Mouse (Mus musculus): ENCODE data around the gene Syn3.
"Not testable (repeated sequence)": the region's sequence is repeated elsewhere in the genome, so short reads cannot be mapped to it uniquely, and the experiment has no call there.

Syn3 gene

DNA sequence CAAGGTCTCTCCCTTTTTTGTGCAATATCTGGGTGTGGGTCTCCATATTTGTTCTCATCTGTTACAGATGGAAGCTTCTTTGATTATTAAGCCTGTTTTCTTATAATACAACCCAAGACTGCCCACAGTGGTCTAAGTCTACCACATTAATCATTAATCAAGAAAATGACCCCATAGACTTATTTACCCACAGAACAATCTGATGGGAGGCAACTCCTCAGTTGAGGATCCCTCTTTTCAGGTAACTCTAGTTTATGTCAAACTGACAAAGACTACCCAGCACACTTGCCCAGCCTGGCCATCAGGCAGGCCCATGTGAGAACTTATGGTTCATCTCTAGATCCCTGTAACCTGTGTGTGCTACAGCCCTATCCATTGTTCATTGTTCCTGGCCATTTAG lies 345.5 kb downstream of the Syn3 start:
- no peak for DNase-seq (ENCODE audit: low spot score in 2 of 2)

- no peak for DNase-seq (ENCODE audit: low spot score in 2 of 2)
Measured at GRCm38 (mm10) chr10:86151357-86151756, 347.3 kb downstream of the Syn3 start.

DNA sequence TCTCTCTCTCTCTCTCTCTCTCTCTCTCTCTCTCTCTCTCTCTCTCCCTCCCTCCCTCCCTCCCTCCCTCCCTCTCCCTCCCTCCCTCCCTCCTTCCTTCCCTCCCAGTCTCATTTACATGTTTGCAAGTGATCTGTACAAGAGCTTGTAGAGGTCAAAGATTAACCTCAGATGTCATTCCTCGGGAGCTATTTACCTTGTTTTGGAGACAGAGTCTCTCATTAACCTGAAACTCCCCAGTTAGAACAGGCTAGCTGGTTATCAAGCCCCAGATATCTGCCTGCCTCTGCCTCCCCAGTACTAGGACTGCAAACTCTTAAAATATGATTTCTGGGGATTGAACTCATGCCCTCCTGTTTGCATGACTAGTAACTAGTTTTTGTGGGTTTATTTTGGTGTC lies 348.6 kb downstream of the Syn3 start:
- no peak for DNase-seq (ENCODE audit: low spot score in 2 of 2)

DNA sequence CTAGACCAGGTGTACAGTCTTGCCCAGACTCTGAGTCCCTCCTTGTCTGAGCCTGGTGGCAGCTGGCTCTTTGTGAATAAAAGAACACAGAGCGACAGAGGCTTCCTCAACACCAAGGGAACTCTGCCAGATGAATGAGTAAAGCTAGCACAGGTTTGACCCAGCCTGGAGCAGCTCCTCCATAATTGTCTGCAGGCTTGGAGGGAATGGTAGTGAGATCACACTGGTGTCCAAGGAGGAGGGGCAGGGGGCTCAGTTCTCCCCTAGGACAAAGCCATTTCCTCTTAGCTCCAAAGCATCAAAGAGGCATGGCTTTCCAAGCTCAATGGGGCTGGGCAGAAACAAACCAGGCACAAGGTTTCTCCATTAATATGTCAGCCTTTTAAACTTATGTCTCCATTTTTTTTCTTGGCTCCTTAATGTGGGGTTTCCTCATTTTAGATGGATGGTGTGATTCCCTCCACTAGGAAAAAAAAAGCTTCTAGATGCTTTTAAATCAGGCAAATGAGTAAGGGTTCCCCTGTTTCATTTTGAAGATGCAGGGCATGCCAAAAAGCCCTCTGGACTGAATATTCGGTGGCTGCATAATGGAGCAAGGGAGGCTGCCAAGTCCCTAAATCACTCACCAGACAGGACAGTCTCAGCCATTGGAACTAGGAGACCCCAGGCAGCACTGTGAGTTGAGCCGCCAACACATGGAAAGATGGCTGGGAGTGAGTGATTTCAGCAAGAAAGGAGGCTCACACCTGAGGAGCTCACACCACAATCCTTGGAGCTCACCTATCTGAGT lies 349.5 kb downstream of the Syn3 start:
- DNase-seq (ENCODE audit: low spot score in 2 of 2): no peak

GRCm38 (mm10) chr10:86139061-86139681 lies 359.5 kb downstream of the Syn3 start:
- no peak for DNase-seq (ENCODE audit: low spot score in 2 of 2)

DNA sequence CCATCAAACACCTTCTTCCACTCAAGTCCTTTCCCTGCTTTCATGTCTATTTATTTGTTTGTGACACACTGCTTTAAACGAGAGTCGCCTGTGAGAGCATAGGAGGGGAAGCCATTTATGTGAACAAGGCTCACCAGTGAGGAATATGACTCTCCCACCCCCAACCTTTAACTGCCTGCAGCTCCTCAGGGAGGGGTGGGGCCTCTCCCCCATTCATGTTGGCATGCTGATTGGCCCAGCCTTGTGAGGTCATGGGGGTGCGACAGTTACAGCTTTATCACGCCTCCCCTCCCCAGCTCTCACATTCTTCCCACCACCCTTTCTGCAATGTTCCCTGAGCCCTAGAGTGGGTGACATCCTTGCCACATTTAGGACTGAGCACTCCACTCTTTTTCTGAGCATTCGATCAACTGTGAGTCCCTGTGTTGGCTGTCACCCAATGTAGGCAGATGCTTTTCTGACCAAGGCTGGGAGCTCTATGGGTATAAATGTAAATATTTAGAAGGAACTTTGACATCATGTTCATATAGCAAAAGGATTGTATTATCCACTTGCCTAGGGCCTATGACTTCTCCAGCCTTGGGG lies 361.0 kb downstream of the Syn3 start:
- no peak for DNase-seq (ENCODE audit: low spot score in 2 of 2)

DNA sequence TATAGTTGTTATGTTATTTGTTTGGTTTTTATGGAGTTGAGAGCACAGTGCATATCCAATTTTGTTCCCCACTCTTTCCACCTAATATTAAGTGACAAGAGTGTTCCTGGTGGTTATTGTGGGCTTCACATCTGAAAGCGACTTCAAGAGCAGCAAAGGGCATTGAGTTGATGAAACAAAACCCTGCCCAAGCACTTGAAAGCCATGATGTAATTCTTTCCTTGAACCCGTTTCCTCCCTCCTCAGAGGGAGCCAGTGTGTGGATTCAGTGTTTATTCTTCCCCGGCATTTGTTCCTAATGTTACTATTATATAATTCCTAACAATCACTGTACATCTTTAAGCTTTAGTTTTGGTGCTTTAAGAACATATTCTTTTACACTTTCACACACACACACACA lies 361.6 kb downstream of the Syn3 start:
- no peak for DNase-seq (ENCODE audit: low spot score in 2 of 2)

GRCm38 (mm10) chr10:86136249-86136648 lies 362.4 kb downstream of the Syn3 start:
- DNase-seq (ENCODE audit: low spot score in 2 of 2): no peak

DNA sequence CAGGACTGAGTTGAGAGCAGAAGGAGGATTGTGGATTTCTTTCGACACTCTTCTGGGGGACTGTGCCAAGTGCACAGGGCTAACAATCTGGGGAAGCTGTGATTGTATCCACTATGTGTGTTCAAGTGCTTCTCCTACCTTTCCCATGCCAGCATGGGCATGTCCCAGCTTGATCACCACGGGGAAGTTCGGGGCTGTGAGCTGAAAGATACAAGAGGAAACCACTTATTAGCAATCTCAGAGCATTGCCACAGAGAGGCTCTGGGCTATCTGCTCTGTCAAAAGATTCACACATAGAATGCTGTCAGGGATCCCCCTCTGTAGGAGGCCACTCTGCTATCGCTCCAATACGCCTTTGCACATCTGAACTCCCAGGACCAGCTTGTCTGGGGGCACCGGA lies 363.8 kb downstream of the Syn3 start:
- DNase-seq (ENCODE audit: low spot score in 2 of 2): no peak

GRCm38 (mm10) chr10:86134336-86134735 lies 364.4 kb downstream of the Syn3 start:
- no peak for DNase-seq (ENCODE audit: low spot score in 2 of 2)

DNA sequence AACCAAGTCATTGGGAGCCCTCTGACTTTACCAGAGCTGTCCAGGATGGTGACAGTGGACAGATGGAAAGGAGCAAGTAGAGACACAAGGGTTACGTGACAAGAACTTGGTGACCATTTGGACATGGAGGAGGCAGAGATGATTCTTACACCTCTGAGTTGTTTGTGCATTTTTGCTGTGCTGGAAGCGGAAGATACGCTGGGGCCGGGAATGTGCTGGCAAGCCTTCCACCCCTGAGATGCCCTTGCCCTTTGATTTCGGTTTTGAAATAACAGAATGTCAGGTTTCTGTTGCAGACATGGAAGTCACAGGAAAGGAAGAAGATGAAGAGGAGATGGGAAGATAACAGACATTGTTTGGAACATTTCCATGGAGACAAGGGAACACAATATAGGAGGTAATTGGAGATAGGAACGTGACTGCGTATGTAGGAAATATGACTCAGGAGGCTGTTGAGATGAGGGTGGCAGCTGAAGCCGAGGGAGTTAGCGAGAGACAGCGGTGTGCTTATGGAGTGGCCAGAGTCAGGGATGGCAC lies 366.2 kb downstream of the Syn3 start:
- no peak for DNase-seq (ENCODE audit: low spot score in 2 of 2)

DNA sequence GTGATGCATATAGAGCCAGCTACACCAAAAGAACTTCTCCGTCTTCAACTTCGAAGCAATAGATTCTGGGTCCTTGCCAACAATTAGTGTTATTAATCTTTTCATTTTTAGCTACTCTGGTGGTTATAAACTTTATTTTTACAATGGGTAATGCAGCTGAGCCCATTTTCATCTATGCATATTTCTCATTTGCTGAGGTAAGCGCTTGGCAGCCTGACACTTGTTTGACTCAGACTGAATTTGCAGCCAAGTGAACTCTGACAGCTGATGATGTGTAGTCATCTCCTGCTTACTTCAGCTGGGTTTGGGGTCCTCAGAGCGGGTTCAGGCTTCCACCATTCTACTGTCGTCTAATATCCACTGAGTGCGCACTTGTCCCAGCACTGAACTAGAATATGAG lies 369.6 kb downstream of the Syn3 start:
- no peak for DNase-seq (ENCODE audit: low spot score in 2 of 2)

DNA sequence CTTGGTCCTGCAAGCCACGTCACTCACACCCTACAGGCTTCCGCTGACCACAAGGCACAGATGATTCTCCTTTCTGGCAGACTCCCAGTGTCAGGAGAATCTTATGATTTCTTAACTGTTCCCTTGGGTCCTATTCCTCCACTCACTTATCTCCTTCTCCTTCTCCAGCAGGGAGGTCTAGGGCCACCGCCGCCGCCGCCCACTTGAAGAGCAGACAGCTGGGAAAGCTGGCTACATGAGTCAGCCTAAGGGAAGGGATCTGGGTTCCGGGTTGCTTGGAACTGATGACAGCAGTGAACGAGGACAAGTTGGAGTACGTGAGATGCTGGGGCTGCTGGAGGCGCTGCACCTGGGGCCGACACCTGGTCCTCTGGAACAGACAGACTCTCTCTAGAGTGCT lies 372.2 kb downstream of the Syn3 start:
- DNase-seq (ENCODE audit: low spot score in 2 of 2): no peak

DNA sequence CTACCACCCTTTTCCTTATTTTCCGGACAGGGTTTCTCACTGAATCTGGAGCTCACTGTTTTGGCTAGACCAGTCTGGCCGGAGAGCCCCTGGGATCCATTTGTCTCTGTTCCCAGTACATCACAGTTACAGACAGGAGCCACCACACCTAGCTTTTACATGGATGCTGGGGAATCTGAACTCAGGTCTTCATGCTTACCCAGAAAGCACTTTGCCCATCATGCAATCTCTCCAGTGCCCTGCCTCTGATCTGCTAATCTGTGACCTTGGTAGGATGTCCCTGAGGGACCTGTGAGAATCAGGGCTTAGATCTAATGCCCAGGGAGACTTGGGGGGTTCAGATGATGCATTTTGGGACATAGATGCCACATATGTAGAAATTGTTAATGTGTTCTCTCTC lies 373.3 kb downstream of the Syn3 start:
- DNase-seq (ENCODE audit: low spot score in 2 of 2): no peak

DNA sequence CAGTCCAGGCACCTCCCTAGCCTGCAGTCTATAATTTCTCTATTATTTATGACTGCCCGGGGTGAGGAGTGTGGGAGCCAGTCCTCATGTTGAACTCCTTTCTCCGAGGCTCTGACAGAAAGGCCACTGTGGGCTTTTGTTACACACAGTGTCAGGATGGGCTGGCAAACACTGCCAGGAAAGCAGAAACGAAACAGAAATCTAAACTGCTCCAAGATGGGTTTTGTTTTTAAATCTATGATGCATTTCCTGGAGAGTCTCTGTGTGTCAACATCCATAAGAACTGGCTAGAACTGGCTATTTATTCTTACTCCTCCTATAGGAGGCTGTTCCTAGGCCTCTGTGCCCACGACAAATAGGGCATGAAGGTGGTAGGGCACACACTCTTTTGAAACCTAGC lies 374.6 kb downstream of the Syn3 start:
- DNase-seq (ENCODE audit: low spot score in 2 of 2): no peak

DNA sequence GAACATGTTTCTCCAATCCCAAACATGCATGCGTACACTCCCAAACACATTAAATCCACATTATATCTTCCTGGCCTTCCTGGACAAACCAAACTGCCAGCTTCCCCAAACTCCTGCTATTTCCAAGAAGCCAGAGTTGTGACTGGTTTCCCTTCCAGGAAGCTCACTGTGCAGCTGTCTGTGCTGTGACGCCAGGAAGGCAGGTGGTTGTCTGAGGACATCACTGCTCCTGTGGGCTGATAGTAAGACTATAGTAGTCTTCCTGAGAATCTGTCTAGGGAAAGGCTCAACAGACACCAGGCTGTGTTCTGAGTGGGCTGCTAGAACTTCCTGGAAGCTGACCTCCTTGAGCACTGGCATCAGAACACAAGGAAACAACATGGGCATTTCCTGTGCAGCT lies 375.5 kb downstream of the Syn3 start:
- DNase-seq (ENCODE audit: low spot score in 2 of 2): no peak

DNA sequence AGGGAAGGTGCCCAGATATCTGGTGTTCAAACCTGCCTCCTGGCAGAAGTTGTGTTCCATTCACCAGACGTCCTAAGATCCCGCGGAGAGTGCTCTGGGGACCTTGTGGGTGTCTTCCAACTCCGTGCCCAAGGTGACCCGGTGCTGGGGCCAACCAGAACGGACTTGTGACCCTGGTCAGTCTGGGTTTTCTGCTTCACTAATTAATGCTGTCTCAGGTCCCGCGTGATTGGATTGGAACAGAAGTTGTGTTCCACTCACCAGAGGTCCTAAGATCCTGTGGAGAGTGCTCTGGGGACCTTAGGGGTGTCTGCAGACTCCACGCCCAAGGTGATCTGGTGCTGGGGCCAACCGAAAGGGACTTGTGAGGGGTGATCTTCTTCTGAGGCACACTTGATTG lies 376.2 kb downstream of the Syn3 start:
- not testable (repeated sequence) for DNase-seq (ENCODE audit: low spot score in 2 of 2)

DNA sequence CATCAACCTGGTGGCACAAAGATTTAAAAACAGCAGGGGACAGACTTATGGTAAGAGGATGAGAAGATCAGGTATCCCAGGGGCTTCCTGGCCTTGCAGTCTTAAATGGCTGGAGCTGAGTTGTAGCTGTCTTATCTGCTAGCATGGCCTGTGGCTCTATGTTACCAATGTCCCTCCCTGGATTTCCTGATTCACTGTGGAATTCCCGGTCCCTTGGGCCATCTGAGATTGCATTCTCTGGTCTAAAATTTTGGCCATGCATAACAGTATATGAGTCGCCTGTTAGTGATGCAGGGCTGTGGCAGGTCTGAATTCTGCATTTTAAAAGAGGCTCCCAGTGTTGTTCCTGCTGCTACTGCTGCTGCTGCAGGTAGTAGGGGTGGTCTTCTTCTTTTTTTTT lies 382.4 kb downstream of the Syn3 start:
- no peak for DNase-seq (ENCODE audit: low spot score in 2 of 2)

- DNase-seq (ENCODE audit: low spot score in 2 of 2): no peak
Measured at GRCm38 (mm10) chr10:86114431-86114848, 384.3 kb downstream of the Syn3 start.

GRCm38 (mm10) chr10:86108797-86109196 lies 389.9 kb downstream of the Syn3 start:
- DNase-seq (ENCODE audit: low spot score in 2 of 2): no peak

- no peak for DNase-seq (ENCODE audit: low spot score in 2 of 2)
Measured at GRCm38 (mm10) chr10:86107681-86108080, 391.0 kb downstream of the Syn3 start.

- no peak for DNase-seq (ENCODE audit: low spot score in 2 of 2)
Measured at GRCm38 (mm10) chr10:86103976-86104375, 394.7 kb downstream of the Syn3 start.

GRCm38 (mm10) chr10:86100281-86100851 lies 398.3 kb downstream of the Syn3 start:
- DNase-seq (ENCODE audit: low spot score in 2 of 2): no peak

All from spleen, postnatal 14 days (tissue).